In the genomic region with DNA sequence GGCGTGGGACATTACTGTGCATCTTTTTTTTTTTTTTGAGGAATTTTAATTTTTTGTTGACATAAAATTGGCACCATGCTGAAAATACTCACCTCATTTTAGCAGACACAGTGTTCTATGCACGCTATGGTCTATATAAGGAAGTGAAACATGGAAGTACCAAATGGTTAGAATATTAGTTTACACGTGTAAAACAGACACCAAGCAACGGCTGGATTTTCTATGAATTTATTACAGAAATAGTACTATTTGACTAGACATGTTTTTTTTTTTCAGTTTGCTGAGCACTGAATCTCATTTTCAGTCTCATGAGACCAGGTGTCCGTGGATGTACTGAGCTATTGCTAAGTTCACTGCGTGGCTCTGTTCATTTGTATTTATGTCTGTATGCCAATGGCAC, we compare ENCODE assay signal across 28 mouse cellular contexts. TPM values are rescaled to one million over a fixed set of nuclear protein-coding genes. Genes with fewer than 3 reads are reported as not detected.
A peak's percentile ranks its signal among the peaks of the same experiment; 100 is the strongest.
DNase-seq lines count a peak whose midpoint lies in the region; ATAC-seq and TF ChIP-seq lines count a peak whose summit lies in the region.
"Had no signal": no experiment of that assay in that cellular context is flagged by ENCODE, and none has a peak within 500 bp of the region (broad histone marks: within the 10 kb centered on the region; RNA-seq: fewer than 3 reads in every experiment).

No protein-coding gene starts in this region.

- WGBS in lung, adult 2 months, result 63% methylated on average over 6 of the region's 6 CpGs

- no peak overlapping the region for H3K4me3 ChIP-seq in lung, adult 2 months (replicated peaks; ENCODE audit: extremely low read depth, low read depth, low read length)
- H3K4me3 ChIP-seq: erythroblast, embryonic 14.5 days; gastrocnemius, adult 2 months; hindbrain, embryonic 10.5 days; hindbrain, embryonic 15.5 days; liver, embryonic 15.5 days; myocyte; neural tube, embryonic 12.5 days had no signal

- peak; percentile 69 for ATAC-seq in granulocyte monocyte progenitor cell, adult 5-6 weeks (replicated peaks; ENCODE audit: poor library complexity, severe bottlenecking)
- ATAC-seq in neutrophil, adult 5-6 weeks (ENCODE audit: extremely low read depth, insufficient number of reproducible peaks, low FRiP score, poor library complexity, severe bottlenecking), result peak; percentile 82
- ATAC-seq: activated CD4-positive, CD25-positive, alpha-beta regulatory T cell, adult 4 months; forebrain, embryonic 16.5 days; inflammation-experienced regulatory T-cells, adult 6 months; midbrain, embryonic 16.5 days had no signal

- no peak for TF ChIP-seq POLR2A in lung, adult 2 months (IDR thresholded peaks at IDR 0.05; ENCODE audit: borderline replicate concordance, extremely low read depth, low read depth, low read length)

- no peak for TF ChIP-seq CTCF in lung, adult 2 months (IDR thresholded peaks at IDR 0.05; ENCODE audit: insufficient read depth, low read length)

- H3K4me1 ChIP-seq in lung, adult 2 months (ENCODE audit: control insufficient read depth, insufficient read depth, low read length), result no peaks in the 10 kb centered on the region
- H3K4me1 ChIP-seq: hindbrain, embryonic 10.5 days; hindbrain, embryonic 15.5 days; liver, embryonic 15.5 days; neural tube, embryonic 12.5 days had no signal

- DNase-seq in lung, postnatal 25 days (ENCODE audit: low spot score), result peak; percentile 7
- DNase-seq in lung, adult 2 months, result no peak
- peak; percentile 34 to 40 for DNase-seq in B cell, adult 2 months
- DNase-seq in cerebellum, adult 11-12 months, result no peak
- no peak for DNase-seq in thymus, postnatal 10 days (ENCODE audit: low spot score in 2 of 2)
- DNase-seq: adrenal gland, adult 2 months; adrenal gland, postnatal 36 days; cerebellum, adult 8-10 months; gastrocnemius, adult 2 months; gastrocnemius, postnatal 36 days; heart, postnatal 14 days; kidney, adult 11 months; kidney, postnatal 25 days; liver; lung, postnatal 10 days; thymus, postnatal 25 days had no signal

RNA-seq across cellular contexts. Expression of gene Rgmb, which starts 56.9 kb away (rescaled TPM):
- polyA plus RNA-seq in lung, adult 2 months (2012; rRNA removed), result 41.4 and 65.1 TPM in 2 replicates
- total RNA-seq in granulocyte monocyte progenitor cell, adult 5-6 weeks (2014; fragmentation: Nextera tagmentation), result not detected in 2 replicates
- total RNA-seq in granulocyte monocyte progenitor cell, adult 5-6 weeks (2017), result not detected in 2 replicates
- 0.93 and 1.2 TPM in 2 replicates for total RNA-seq in neutrophil, adult 5-6 weeks (2017)
- polyA plus RNA-seq: erythroblast, embryonic 14.5 days had no signal

Comparison
In these comparisons a context has a peak if more than half of its experiments do, and no peak if none do; other contexts are left out.
1. DNase-seq: peak in lung, postnatal 25 days (single experiment) and B cell, adult 2 months (2 of 2); none in lung, adult 2 months (single experiment), cerebellum, adult 11-12 months (single experiment) and thymus, postnatal 10 days (0 of 2).